Mouse (Mus musculus) stomach, embryonic 16.5 days (tissue): ENCODE measurements around the gene Rcvrn. TPM values are rescaled to one million over a fixed set of nuclear protein-coding genes. Genes with fewer than 3 reads are reported as not detected.

Experiments
- ATAC-seq: fragments of 200-750 bp; cut with Nextera tagmentation; 2 replicates; pipeline ENCODE4 v1.8.0; 2017; ENCODE audit warnings: moderate number of reproducible peaks, moderate TSS enrichment; ENCODE audit not compliant: insufficient read depth, low FRiP score
- H3K27ac ChIP-seq: fragments of 300-500 bp; sonication (generic); 2 replicates; pipeline ENCODE4 v1.5.1; 2014; ENCODE audit warnings: low read length
- H3K27me3 ChIP-seq: fragments of 300-500 bp; sonication (generic); 2 replicates; pipeline ENCODE4 v1.6.1; 2014; ENCODE audit warnings: low read length, control low read depth, mixed read lengths; ENCODE audit not compliant: control insufficient read depth, insufficient read depth
- H3K36me3 ChIP-seq: fragments of 300-500 bp; sonication (generic); 2 replicates; pipeline ENCODE4 v1.6.1; 2014; ENCODE audit warnings: low read length; ENCODE audit not compliant: control insufficient read depth, insufficient read depth
- H3K4me1 ChIP-seq: fragments of 300-500 bp; sonication (generic); 2 replicates; pipeline ENCODE4 v1.6.1; 2014; ENCODE audit warnings: low read length, control low read depth, mixed read lengths; ENCODE audit not compliant: control insufficient read depth, insufficient read depth
- H3K4me2 ChIP-seq: fragments of 300-500 bp; sonication (generic); 2 replicates; pipeline ENCODE4 v1.6.1; 2014; ENCODE audit warnings: low read depth, low read length, mixed read lengths
- H3K4me3 ChIP-seq: fragments of 300-500 bp; sonication (generic); replicated peaks from 2 replicates; pipeline ENCODE4 v1.5.1; 2014; ENCODE audit warnings: mild to moderate bottlenecking, low read length
- H3K9ac ChIP-seq: fragments of 300-500 bp; sonication (generic); 2 replicates; pipeline ENCODE4 v1.6.1; 2014; ENCODE audit warnings: low read length
- H3K9me3 ChIP-seq: fragments of 300-500 bp; sonication (generic); replicated peaks from 2 replicates; pipeline ENCODE4 v1.6.1; 2016; ENCODE audit warnings: low read length, control low read depth; ENCODE audit not compliant: control insufficient read depth
- WGBS: fragments of 180-500 bp; shearing (Covaris S2); extraction: QIAGEN DNeasy Blood & Tissue Kit; methylation state at CpG from one replicate; pipeline ENCODE4 v1.1.7; 2014; 5-methylcytosine and 5-hydroxymethylcytosine counted together
- polyA plus RNA-seq: library from polyadenylated mRNA; unstranded; fragments of >200 nt; fragmentation: Nextera tagmentation; extraction: Ambion mirVana; gene quantifications from 2 replicates; pipeline ENCODE4 v1.2.1, GENCODE M21; 2015

Rcvrn gene
- polyA plus RNA-seq, 1 experiment from 2014 or later = not detected

GRCm38 (mm10) chr11:67733726-67734125 lies 38.6 kb downstream of the Rcvrn start:
- no peaks in the 10 kb centered on the region for H3K36me3 ChIP-seq
- H3K9ac ChIP-seq = no peak overlapping the region
- no peak for ATAC-seq
- H3K4me3 ChIP-seq = no peak overlapping the region
- H3K4me2 ChIP-seq = no peak overlapping the region
- H3K9me3 ChIP-seq = no peaks in the 10 kb centered on the region
- H3K4me1 ChIP-seq = 0 out of 2 replicates have a peak, but pooled peaks cover 4% of the 10 kb centered on the region
- 92% methylated on average over 1 of the region's 1 CpGs for WGBS
- no peaks in the 10 kb centered on the region for H3K27me3 ChIP-seq
- no peak overlapping the region for H3K27ac ChIP-seq

GRCm38 (mm10) chr11:67734597-67734996 lies 39.5 kb downstream of the Rcvrn start:
- ATAC-seq = no peak
- 54% methylated on average over 3 of the region's 3 CpGs for WGBS

GRCm38 (mm10) chr11:67738345-67738744 lies 43.2 kb downstream of the Rcvrn start:
- Histone ChIP-seq H3K4me1 (0 out of 2 replicates have a peak, but pooled peaks cover 4% of the 10 kb centered on the region), H3K27ac (no peak overlapping the region), H3K9ac (no peak overlapping the region), H3K36me3 (no peaks in the 10 kb centered on the region), H3K27me3 (no peaks in the 10 kb centered on the region), H3K4me2 (no peak overlapping the region), H3K9me3 (no peaks in the 10 kb centered on the region), H3K4me3 (no peak overlapping the region)
- WGBS = 80% methylated on average over 6 of the region's 6 CpGs
- no peak for ATAC-seq

More at GRCm38 (mm10) chr11:67734597-67734996, 39.5 kb downstream of the Rcvrn start:
- Histone ChIP-seq H3K4me2 (no peak overlapping the region), H3K27ac (no peak overlapping the region), H3K36me3 (no peaks in the 10 kb centered on the region), H3K27me3 (no peaks in the 10 kb centered on the region), H3K4me3 (no peak overlapping the region), H3K9me3 (no peaks in the 10 kb centered on the region), H3K9ac (no peak overlapping the region), H3K4me1 (0 out of 2 replicates have a peak, but pooled peaks cover 4% of the 10 kb centered on the region)

- H3K4me3 ChIP-seq = no peak overlapping the region
- H3K9me3 ChIP-seq = no peaks in the 10 kb centered on the region
- no peaks in the 10 kb centered on the region for H3K36me3 ChIP-seq
- no peaks in the 10 kb centered on the region for H3K27me3 ChIP-seq
- WGBS = 63% methylated on average over 5 of the region's 5 CpGs
- 0 out of 2 replicates have a peak, but pooled peaks cover 4% of the 10 kb centered on the region for H3K4me1 ChIP-seq
- no peak overlapping the region for H3K27ac ChIP-seq
- no peak for ATAC-seq
- no peak overlapping the region for H3K4me2 ChIP-seq
- no peak overlapping the region for H3K9ac ChIP-seq
Measured at GRCm38 (mm10) chr11:67738846-67739490, 43.8 kb downstream of the Rcvrn start.

GRCm38 (mm10) chr11:67741569-67741968 lies 46.4 kb downstream of the Rcvrn start:
- H3K36me3 ChIP-seq = no peaks in the 10 kb centered on the region
- H3K27me3 ChIP-seq = no peaks in the 10 kb centered on the region
- H3K9ac ChIP-seq = no peak overlapping the region
- no peak overlapping the region for H3K4me2 ChIP-seq
- 0 out of 2 replicates have a peak, but pooled peaks cover 4% of the 10 kb centered on the region for H3K4me1 ChIP-seq
- H3K27ac ChIP-seq = no peak overlapping the region
- no peak overlapping the region for H3K4me3 ChIP-seq
- ATAC-seq = no peak
- no peaks in the 10 kb centered on the region for H3K9me3 ChIP-seq

Other genes starting within 250 kb of the Rcvrn start
- gene Gas7, start 239.9 kb upstream of the Rcvrn start, polyA plus RNA-seq = 15.5 and 18.8 TPM in 2 replicates
- gene Glp2r, start 75.8 kb downstream of the Rcvrn start, polyA plus RNA-seq = 0.93 and 0.97 TPM in 2 replicates
- 0.53 TPM in 1 of 2 replicates, not detected in the other for gene Gsg1l2, start 79.3 kb downstream of the Rcvrn start, polyA plus RNA-seq
- 0.56 and 6.4 TPM in 2 replicates for gene Dhrs7c, start 102.9 kb downstream of the Rcvrn start, polyA plus RNA-seq
- 2.8 and 3.3 TPM in 2 replicates for gene Usp43, start 226.8 kb downstream of the Rcvrn start, polyA plus RNA-seq